Mouse (Mus musculus): ENCODE measurements around the gene Pogk.

The Pogk gene

GRCm38 (mm10) chr1:166379013-166379629, 30.5 kb downstream of the Pogk start, which contains the start of gene Tada1:
Gene Tada1 (plus strand): TSS chr1:166379097.
- peak; percentile 96 for DNase-seq (ENCODE audit: low spot score)

- DNase-seq (ENCODE audit: low spot score): no peak
Measured at GRCm38 (mm10) chr1:166378431-166379012, 31.1 kb downstream of the Pogk start.

- no peak for DNase-seq (ENCODE audit: low spot score)
Measured at GRCm38 (mm10) chr1:166377171-166377570, 32.5 kb downstream of the Pogk start.

- DNase-seq (ENCODE audit: low spot score): no peak
Measured at GRCm38 (mm10) chr1:166363122-166363521, 46.5 kb downstream of the Pogk start.

GRCm38 (mm10) chr1:166362659-166363058, 47.0 kb downstream of the Pogk start:
- no peak for DNase-seq (ENCODE audit: low spot score)

GRCm38 (mm10) chr1:166361842-166362241, 47.8 kb downstream of the Pogk start:
- no peak for DNase-seq (ENCODE audit: low spot score)

GRCm38 (mm10) chr1:166360896-166361295, 48.8 kb downstream of the Pogk start:
- no peak for DNase-seq (ENCODE audit: low spot score)

- peak; percentile 44 for DNase-seq (ENCODE audit: low spot score)
Measured at GRCm38 (mm10) chr1:166360157-166360855, 49.4 kb downstream of the Pogk start.

GRCm38 (mm10) chr1:166349751-166350150, 59.9 kb downstream of the Pogk start:
- no peak for DNase-seq (ENCODE audit: low spot score)

GRCm38 (mm10) chr1:166349341-166349740, 60.3 kb downstream of the Pogk start:
- no peak for DNase-seq (ENCODE audit: low spot score)

GRCm38 (mm10) chr1:166346906-166347305, 62.8 kb downstream of the Pogk start:
- DNase-seq (ENCODE audit: low spot score): no peak

- no peak for DNase-seq (ENCODE audit: low spot score)
Measured at GRCm38 (mm10) chr1:166345602-166346001, 64.1 kb downstream of the Pogk start.

GRCm38 (mm10) chr1:166344300-166345077, 65.2 kb downstream of the Pogk start:
- no peak for DNase-seq (ENCODE audit: low spot score)

GRCm38 (mm10) chr1:166343586-166343985, 66.1 kb downstream of the Pogk start:
- no peak for DNase-seq (ENCODE audit: low spot score)

GRCm38 (mm10) chr1:166342539-166342938, 67.1 kb downstream of the Pogk start:
- no peak for DNase-seq (ENCODE audit: low spot score)

- no peak for DNase-seq (ENCODE audit: low spot score)
Measured at GRCm38 (mm10) chr1:166342060-166342459, 67.6 kb downstream of the Pogk start.

- DNase-seq (ENCODE audit: low spot score): no peak
Measured at GRCm38 (mm10) chr1:166339110-166339509, 70.6 kb downstream of the Pogk start.

Measured in MN1 (cell line).